Mouse (Mus musculus): ENCODE data around the gene Acbd5.
A peak's percentile ranks its signal among the peaks of the same experiment; 100 is the strongest.

GRCm38 (mm10) chr2:23068894-23069744 lies 1.2 kb downstream of the Acbd5 start:
- TF ChIP-seq CTCF (IDR thresholded peaks at IDR 0.05; ENCODE audit: low read depth, low read length) = no peak
- TF ChIP-seq POLR2A (IDR thresholded peaks at IDR 0.05; ENCODE audit: extremely low read depth, insufficient read depth, low read length) = peak; percentile 96

Measured in liver, adult 2 months (tissue).